Mouse (Mus musculus) liver, embryonic 14.5 days (tissue): ENCODE data around the gene Dtx1. TPM values are rescaled to one million over a fixed set of nuclear protein-coding genes. Genes with fewer than 3 reads are reported as not detected.

Source experiments
- ATAC-seq: fragments of 200-750 bp; cut with Nextera tagmentation; 2 replicates; pipeline ENCODE4 v1.8.0; 2017; ENCODE audit warnings: moderate number of reproducible peaks, mild to moderate bottlenecking, moderate library complexity; ENCODE audit not compliant: insufficient read depth
- DNase-seq, 3 experiments: peaks; one replicate each; pipeline ENCODE4 v3.0.0-alpha.2; 2012 to 2013; ENCODE audit warnings: low read depth in 3 of 3, low spot score in 3 of 3
- H3K27ac ChIP-seq: fragments of 300-500 bp; sonication (generic); 2 replicates; pipeline ENCODE4 v1.5.1; 2014; ENCODE audit warnings: moderate library complexity, mild to moderate bottlenecking, control low read depth, inconsistent platforms
- H3K27me3 ChIP-seq: fragments of 300-500 bp; sonication (generic); 2 replicates; pipeline ENCODE4 v1.6.1; 2014; ENCODE audit warnings: mild to moderate bottlenecking, low read length, moderate library complexity; ENCODE audit not compliant: control insufficient read depth, insufficient read depth
- H3K36me3 ChIP-seq: fragments of 300-500 bp; sonication (generic); replicated peaks from 2 replicates; pipeline ENCODE4 v1.6.1; 2014; ENCODE audit warnings: low read depth; ENCODE audit not compliant: control insufficient read depth, insufficient read depth
- H3K4me1 ChIP-seq, 2 experiments: fragments of 200-500 bp in 1 of 2; fragments of 300-500 bp in 1 of 2; sonication (generic) in 1 of 2; replicated peaks; 2 replicates each; pipeline ENCODE4 v1.6.1; 2012 to 2014; ENCODE audit warnings: antibody characterized with exemption in 1 of 2, inconsistent platforms in 1 of 2, low read length in 1 of 2; ENCODE audit not compliant: control insufficient read depth in 2 of 2, insufficient read depth in 2 of 2
- H3K4me2 ChIP-seq: fragments of 300-500 bp; sonication (generic); 2 replicates; pipeline ENCODE4 v1.6.1; 2014; ENCODE audit warnings: low read depth, mild to moderate bottlenecking, control low read depth, moderate library complexity
- H3K4me3 ChIP-seq, 2 experiments: fragments of 200-500 bp in 1 of 2; fragments of 300-500 bp in 1 of 2; sonication (generic) in 1 of 2; 2 replicates each; pipeline ENCODE4 v1.5.1; 2012 to 2014; ENCODE audit warnings: low read depth in 2 of 2, low read length in 2 of 2, mild to moderate bottlenecking in 2 of 2, control low read depth in 1 of 2, inconsistent platforms in 1 of 2, moderate library complexity in 1 of 2; ENCODE audit not compliant: insufficient read depth in 1 of 2
- H3K9ac ChIP-seq: fragments of 300-500 bp; sonication (generic); replicated peaks from 2 replicates; pipeline ENCODE4 v1.6.1; 2014; ENCODE audit warnings: mild to moderate bottlenecking, control low read depth, moderate library complexity
- H3K9me3 ChIP-seq: fragments of 300-500 bp; sonication (generic); 2 replicates; pipeline ENCODE4 v1.6.1; 2016; ENCODE audit warnings: low read length, mixed read lengths; ENCODE audit not compliant: control insufficient read depth
- CTCF ChIP-seq: IDR thresholded peaks from 2 replicates; pipeline ENCODE4 v1.5.1; 2016; ENCODE audit warnings: antibody characterized with exemption, low read depth, control low read depth
- EP300 ChIP-seq: IDR thresholded peaks from 2 replicates; pipeline ENCODE4 v1.6.1; 2016; ENCODE audit warnings: antibody characterized with exemption, low read depth
- WGBS: fragments of 180-500 bp; shearing (Covaris S2); extraction: QIAGEN DNeasy Blood & Tissue Kit; methylation state at CpG from one replicate; pipeline ENCODE4 v1.1.7; 2014; ENCODE audit not compliant: insufficient replicate concordance; 5-methylcytosine and 5-hydroxymethylcytosine counted together
- polyA plus RNA-seq, 2 experiments: library from polyadenylated mRNA; depleted of rRNA in 1 of 2; stranded (reverse) in 1 of 2; unstranded in 1 of 2; fragments of >200 nt; fragmentation: Nextera tagmentation in 1 of 2; extraction: Ambion mirVana in 1 of 2; gene quantifications; 2 replicates each; pipeline versions ENCODE4 v1.2.1 to v1.2.3; 2012 to 2014

Dtx1 gene
- polyA plus RNA-seq, 2 experiments: 0.03 to 0.05 TPM

- WGBS: 46% methylated on average over 16 of the region's 16 CpGs
- peaks cover 33% of the 10 kb centered on the region for H3K27me3 ChIP-seq
- TF ChIP-seq CTCF (no peak), EP300 (no peak)
Observed at GRCm38 (mm10) chr5:120696057-120696743, 15.5 kb downstream of the Dtx1 start.

GRCm38 (mm10) chr5:120694695-120695074 is 17.0 kb downstream of the Dtx1 start:
- no peaks in the 10 kb centered on the region for H3K4me1 ChIP-seq
- 4% methylated on average over 40 of the region's 41 CpGs for WGBS
- no peak for ATAC-seq
- H3K36me3 ChIP-seq: no peaks in the 10 kb centered on the region
- H3K27ac ChIP-seq: no peak overlapping the region
- H3K27me3 ChIP-seq: peaks cover 33% of the 10 kb centered on the region
- no peak overlapping the region for H3K9ac ChIP-seq
- TF ChIP-seq EP300 (no peak), CTCF (no peak)
- DNase-seq: no peak
- no peak overlapping the region for H3K4me2 ChIP-seq
- no peaks in the 10 kb centered on the region for H3K9me3 ChIP-seq
- H3K4me3 ChIP-seq: no peak overlapping the region

More at GRCm38 (mm10) chr5:120696057-120696743, 15.5 kb downstream of the Dtx1 start:
- Histone ChIP-seq H3K4me2 (no peak overlapping the region), H3K9me3 (no peaks in the 10 kb centered on the region), H3K36me3 (no peaks in the 10 kb centered on the region), H3K4me3 (no peak overlapping the region), H3K9ac (no peak overlapping the region), H3K4me1 (no peaks in the 10 kb centered on the region), H3K27ac (no peak overlapping the region)
- ATAC-seq (peak; percentile 26; the same call in 1 of the 2 replicates), DNase-seq (no peak)

DNA sequence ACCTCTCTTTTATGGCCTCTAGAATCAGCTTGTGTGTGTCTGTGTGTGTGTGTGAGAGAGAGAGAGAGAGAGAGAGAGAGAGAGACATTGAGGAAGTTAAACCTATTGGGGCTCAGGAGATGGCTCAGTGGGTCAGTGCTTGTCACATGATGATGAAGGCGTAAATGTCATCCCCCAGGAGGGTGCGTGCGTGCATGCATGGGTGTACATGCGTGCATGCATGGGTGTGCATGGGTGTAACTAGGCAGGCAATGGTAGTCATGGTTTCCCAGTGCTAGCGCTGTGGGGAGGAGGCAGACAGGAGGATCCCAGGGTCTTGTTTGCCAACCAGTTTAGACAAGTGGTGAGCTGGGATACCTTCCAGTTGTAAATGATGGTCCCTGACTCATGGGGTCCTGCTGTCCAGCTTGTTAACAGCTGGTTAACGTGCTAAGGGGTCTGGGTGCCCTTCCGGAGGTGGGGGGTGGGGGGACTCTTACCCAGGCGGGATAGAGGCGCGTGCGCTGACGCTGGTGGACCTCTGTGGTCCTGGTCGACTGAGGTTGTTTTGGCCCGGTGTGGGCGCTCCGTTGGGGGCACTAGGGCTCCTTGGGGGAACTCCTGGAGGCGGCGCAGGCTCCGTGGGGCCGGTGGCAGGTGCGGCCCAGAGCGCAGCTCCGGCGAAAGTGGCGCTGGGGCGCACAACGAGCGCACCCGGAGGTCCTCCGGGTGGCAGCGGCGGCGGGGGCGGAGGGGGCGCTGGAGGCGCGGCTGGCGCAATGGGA is 17.6 kb downstream of the Dtx1 start:
- no peaks in the 10 kb centered on the region for H3K36me3 ChIP-seq
- WGBS: 7% methylated on average over 37 of the region's 38 CpGs
- H3K4me2 ChIP-seq: no peak overlapping the region
- ATAC-seq: no peak
- DNase-seq: no peak
- TF ChIP-seq EP300 (no peak), CTCF (no peak)
- H3K9ac ChIP-seq: no peak overlapping the region
- peaks cover 33% of the 10 kb centered on the region for H3K27me3 ChIP-seq
- H3K27ac ChIP-seq: no peak overlapping the region
- H3K4me3 ChIP-seq: no peak overlapping the region
- no peaks in the 10 kb centered on the region for H3K9me3 ChIP-seq
- H3K4me1 ChIP-seq: no peaks in the 10 kb centered on the region

GRCm38 (mm10) chr5:120692034-120692433 is 19.7 kb downstream of the Dtx1 start:
- no peak for TF ChIP-seq CTCF
- no peak for TF ChIP-seq EP300
- Histone ChIP-seq H3K9me3 (no peaks in the 10 kb centered on the region), H3K27me3 (peaks cover 33% of the 10 kb centered on the region), H3K27ac (no peak overlapping the region), H3K9ac (no peak overlapping the region), H3K4me2 (no peak overlapping the region), H3K4me1 (no peaks in the 10 kb centered on the region), H3K4me3 (no peak overlapping the region), H3K36me3 (no peaks in the 10 kb centered on the region)
- 57% methylated on average over 19 of the region's 19 CpGs for WGBS
- DNase-seq (no peak), ATAC-seq (no peak)

DNA sequence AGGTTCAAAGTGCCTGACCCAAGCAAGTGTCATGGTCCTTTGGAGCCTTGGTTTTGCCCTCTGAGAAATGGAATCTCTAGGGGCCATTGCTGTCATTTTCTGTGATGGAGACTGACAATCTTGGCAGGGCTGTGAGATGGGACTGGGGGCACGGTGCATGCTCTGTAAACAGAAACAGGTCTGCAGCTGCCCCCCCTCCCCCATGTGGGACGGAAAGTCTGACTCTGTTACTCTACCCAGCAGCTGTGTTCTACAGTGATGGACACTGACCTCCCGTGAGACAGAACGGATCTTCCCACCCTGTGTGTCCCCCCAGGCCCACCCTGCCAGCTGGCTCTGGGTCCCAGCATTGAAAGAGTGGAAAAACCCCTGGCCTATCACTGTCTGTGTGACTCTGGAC is 21.3 kb downstream of the Dtx1 start:
- Histone ChIP-seq H3K4me2 (no peak overlapping the region), H3K9ac (no peak overlapping the region), H3K27me3 (peaks cover 25% of the 10 kb centered on the region), H3K4me1 (no peaks in the 10 kb centered on the region), H3K36me3 (no peaks in the 10 kb centered on the region), H3K27ac (no peak overlapping the region), H3K9me3 (no peaks in the 10 kb centered on the region), H3K4me3 (no peak overlapping the region)
- TF ChIP-seq EP300: no peak
- TF ChIP-seq CTCF: no peak
- no peak for DNase-seq
- WGBS: 53% methylated on average over 4 of the region's 4 CpGs
- ATAC-seq: no peak
